Comparison of ENCODE assay signal across 11 mouse cellular contexts in the genomic region with DNA sequence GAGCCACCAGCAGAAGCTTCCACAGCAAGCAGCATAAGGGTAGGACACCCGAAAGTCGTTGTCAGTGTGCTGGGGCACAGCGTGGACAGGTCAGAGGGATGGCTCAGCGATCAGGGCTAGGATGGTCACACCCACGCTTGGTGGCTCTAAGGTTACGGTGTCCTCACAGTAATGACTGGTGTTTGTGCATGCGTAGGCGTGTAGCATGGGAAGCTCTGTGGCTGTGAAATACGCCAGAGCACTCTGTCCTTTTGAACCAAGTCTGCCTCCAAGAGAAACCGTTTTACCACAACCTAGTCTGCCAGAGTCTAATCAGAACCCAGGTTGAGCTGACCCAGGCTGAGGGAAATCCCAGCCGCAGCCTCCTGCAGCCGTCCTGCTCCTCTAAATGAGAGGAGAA. TPM values are rescaled to one million over a fixed set of nuclear protein-coding genes. Genes with fewer than 3 reads are reported as not detected.
DNase-seq lines count a peak whose midpoint lies in the region; ATAC-seq and TF ChIP-seq lines count a peak whose summit lies in the region.
"Had no signal": no experiment of that assay in that cellular context is flagged by ENCODE, and none has a peak within 500 bp of the region (broad histone marks: within the 10 kb centered on the region; RNA-seq: fewer than 3 reads in every experiment).

No protein-coding gene starts in this region.

- H3K9ac ChIP-seq in hindbrain, postnatal 0 days (replicated peaks; ENCODE audit: low read length) = no peak overlapping the region
- H3K9ac ChIP-seq in hindbrain, embryonic 12.5 days = no peak overlapping the region
- no peak overlapping the region for H3K9ac ChIP-seq in liver, embryonic 12.5 days

- no peak for ATAC-seq in hindbrain, postnatal 0 days
- ATAC-seq in hindbrain, embryonic 12.5 days (ENCODE audit: low FRiP score) = no peak
- ATAC-seq in common myeloid progenitor, adult 5-6 weeks (replicated peaks; ENCODE audit: low read depth, poor library complexity, severe bottlenecking) = peak; percentile 55
- no peak; the same call in 1 of the 2 replicates for ATAC-seq in liver, embryonic 12.5 days

- WGBS in hindbrain, postnatal 0 days = 61% methylated on average over 12 of the region's 12 CpGs
- 62% methylated on average over 12 of the region's 12 CpGs for WGBS in hindbrain, embryonic 12.5 days
- 48% methylated on average over 12 of the region's 12 CpGs for WGBS in liver, embryonic 12.5 days (ENCODE audit: insufficient replicate concordance)

- H3K4me2 ChIP-seq in hindbrain, postnatal 0 days (ENCODE audit: low read depth, low read length) = no peak overlapping the region
- H3K4me2 ChIP-seq in hindbrain, embryonic 12.5 days (replicated peaks) = no peak overlapping the region
- peak overlapping the region; percentile 15 for H3K4me2 ChIP-seq in liver, embryonic 12.5 days

- no peak overlapping the region for H3K4me3 ChIP-seq in hindbrain, postnatal 0 days (ENCODE audit: low read length)
- H3K4me3 ChIP-seq in hindbrain, embryonic 12.5 days = no peak overlapping the region
- no peak overlapping the region for H3K4me3 ChIP-seq in liver, embryonic 12.5 days

- no peaks in the 10 kb centered on the region for H3K27me3 ChIP-seq in hindbrain, postnatal 0 days (ENCODE audit: insufficient read depth, low read length)
- H3K27me3 ChIP-seq in hindbrain, embryonic 12.5 days = no peaks in the 10 kb centered on the region
- no peaks in the 10 kb centered on the region for H3K27me3 ChIP-seq in liver, embryonic 12.5 days (replicated peaks)

- TF ChIP-seq CTCF in hindbrain, postnatal 0 days (IDR thresholded peaks at IDR 0.05; ENCODE audit: low read depth) = no peak

- H3K4me1 ChIP-seq in hindbrain, postnatal 0 days (ENCODE audit: insufficient read depth, low read length) = no peaks in the 10 kb centered on the region
- no peaks in the 10 kb centered on the region for H3K4me1 ChIP-seq in hindbrain, embryonic 12.5 days
- peaks cover 8% of the 10 kb centered on the region; the same call in 1 of the 2 replicates for H3K4me1 ChIP-seq in liver, embryonic 12.5 days

- no peaks in the 10 kb centered on the region for H3K36me3 ChIP-seq in hindbrain, postnatal 0 days (ENCODE audit: insufficient read depth, low read length)
- H3K36me3 ChIP-seq in hindbrain, embryonic 12.5 days = no peaks in the 10 kb centered on the region
- H3K36me3 ChIP-seq in liver, embryonic 12.5 days = no peaks in the 10 kb centered on the region

- 0 out of 2 replicates have a peak overlapping the region, but pooled peaks have one; percentile 16 for H3K27ac ChIP-seq in hindbrain, postnatal 0 days
- H3K27ac ChIP-seq in hindbrain, embryonic 12.5 days = no peak overlapping the region
- H3K27ac ChIP-seq in liver, embryonic 12.5 days = no peak overlapping the region

- H3K9me3 ChIP-seq in hindbrain, postnatal 0 days (ENCODE audit: low read length) = no peaks in the 10 kb centered on the region
- no peaks in the 10 kb centered on the region for H3K9me3 ChIP-seq in hindbrain, embryonic 12.5 days (replicated peaks)
- peaks cover 4% of the 10 kb centered on the region; the same call in 1 of the 2 replicates for H3K9me3 ChIP-seq in liver, embryonic 12.5 days (replicated peaks)

- DNase-seq in hindbrain, postnatal 0 days (ENCODE audit: low spot score) = no peak
- DNase-seq in CD4-positive, CD25-positive, alpha-beta regulatory T cell, adult 2 months (ENCODE audit: low read depth, low spot score) = peak; percentile 35
- no peak for DNase-seq in layer of hippocampus, postnatal 14 days (ENCODE audit: low spot score in 2 of 2)
- no peak for DNase-seq in layer of hippocampus, adult 18-20 months (ENCODE audit: low spot score in 2 of 2)
- DNase-seq in right cerebral cortex, postnatal 10 days (ENCODE audit: low spot score in 2 of 2) = no peak
- DNase-seq: layer of hippocampus, adult 9-11 months; lung, postnatal 36 days; retina, postnatal 1 day had no signal

RNA-seq across cellular contexts. Expression of gene Mgme1, which starts 46.1 kb away (rescaled TPM):
- 4.4 and 5.1 TPM in 2 replicates for total RNA-seq in hindbrain, postnatal 0 days (2014; rRNA removed)
- 6.5 and 6.6 TPM in 2 replicates for polyA plus RNA-seq in hindbrain, postnatal 0 days (2015; fragmentation: Nextera tagmentation; extraction: Ambion mirVana)
- 15.4 and 16.2 TPM in 2 replicates for polyA plus RNA-seq in hindbrain, embryonic 12.5 days (2016; fragmentation: Nextera tagmentation; extraction: Ambion mirVana)
- total RNA-seq in common myeloid progenitor, adult 5-6 weeks (2017) = 29.3 and 30.4 TPM in 2 replicates
- 17.4 and 19.0 TPM in 2 replicates for polyA plus RNA-seq in liver, embryonic 12.5 days (2016; fragmentation: Nextera tagmentation; extraction: Ambion mirVana)
- 1 to 10 TPM; 3.4 to 4.4 TPM for total RNA-seq in layer of hippocampus, postnatal 14 days (2021)
- total RNA-seq in layer of hippocampus, adult 18-20 months (2021) = 1 to 10 TPM; 6.2 to 6.7 TPM

RNA-seq across cellular contexts. Expression of gene Snx5, which starts 46.4 kb away (rescaled TPM):
- total RNA-seq in hindbrain, postnatal 0 days (2014; rRNA removed) = 67.1 and 67.2 TPM in 2 replicates
- polyA plus RNA-seq in hindbrain, postnatal 0 days (2015; fragmentation: Nextera tagmentation; extraction: Ambion mirVana) = 68.1 and 71.6 TPM in 2 replicates
- polyA plus RNA-seq in hindbrain, embryonic 12.5 days (2016; fragmentation: Nextera tagmentation; extraction: Ambion mirVana) = 93.0 and 97.0 TPM in 2 replicates
- 280 and 311 TPM in 2 replicates for total RNA-seq in common myeloid progenitor, adult 5-6 weeks (2017)
- 104 and 107 TPM in 2 replicates for polyA plus RNA-seq in liver, embryonic 12.5 days (2016; fragmentation: Nextera tagmentation; extraction: Ambion mirVana)
- 10 to 100 TPM; 65.8 to 66.5 TPM for total RNA-seq in layer of hippocampus, postnatal 14 days (2021)
- total RNA-seq in layer of hippocampus, adult 18-20 months (2021) = 10 to 100 TPM; 67.4 to 73.2 TPM
